Mouse (Mus musculus): ENCODE data around the gene Slc2a3.

The Slc2a3 gene

GRCm38 (mm10) chr6:122801301-122801800 lies at the start of gene Slc2a3:
Slc2a3 (minus strand) TSS chr6:122801640.
- peak; percentile 38 to 47 for DNase-seq (ENCODE audit: low spot score in 2 of 2)

- no peak for DNase-seq (ENCODE audit: low spot score in 2 of 2)
Measured at GRCm38 (mm10) chr6:122843759-122844158, 42.3 kb upstream of the Slc2a3 start.

- no peak for DNase-seq (ENCODE audit: low spot score in 2 of 2)
Measured at GRCm38 (mm10) chr6:122837539-122837938, 36.1 kb upstream of the Slc2a3 start.

- DNase-seq (ENCODE audit: low spot score in 2 of 2): no peak
Measured at GRCm38 (mm10) chr6:122836974-122837373, 35.5 kb upstream of the Slc2a3 start.

GRCm38 (mm10) chr6:122834365-122834764 lies 32.9 kb upstream of the Slc2a3 start:
- no peak for DNase-seq (ENCODE audit: low spot score in 2 of 2)

GRCm38 (mm10) chr6:122832880-122833279 lies 31.4 kb upstream of the Slc2a3 start:
- no peak for DNase-seq (ENCODE audit: low spot score in 2 of 2)

- no peak for DNase-seq (ENCODE audit: low spot score in 2 of 2)
Measured at GRCm38 (mm10) chr6:122828086-122828485, 26.6 kb upstream of the Slc2a3 start.

GRCm38 (mm10) chr6:122825923-122826742 lies 24.7 kb upstream of the Slc2a3 start:
- DNase-seq (ENCODE audit: low spot score in 2 of 2): peak; percentile 60 to 76

GRCm38 (mm10) chr6:122825166-122825565 lies 23.7 kb upstream of the Slc2a3 start:
- DNase-seq (ENCODE audit: low spot score in 2 of 2): no peak

- no peak for DNase-seq (ENCODE audit: low spot score in 2 of 2)
Measured at GRCm38 (mm10) chr6:122824086-122824485, 22.6 kb upstream of the Slc2a3 start.

- DNase-seq (ENCODE audit: low spot score in 2 of 2): no peak
Measured at GRCm38 (mm10) chr6:122821822-122822221, 20.4 kb upstream of the Slc2a3 start.

GRCm38 (mm10) chr6:122820799-122821650 lies 19.6 kb upstream of the Slc2a3 start:
- DNase-seq (ENCODE audit: low spot score in 2 of 2): no peak

GRCm38 (mm10) chr6:122820071-122820798 lies 18.8 kb upstream of the Slc2a3 start:
- DNase-seq (ENCODE audit: low spot score in 2 of 2): peak; percentile 44 to 46

- peak in 1 of 2 experiments; percentile 65 for DNase-seq (ENCODE audit: low spot score in 2 of 2)
Measured at GRCm38 (mm10) chr6:122819306-122820070, 18.0 kb upstream of the Slc2a3 start, which contains the start of gene Foxj2. Foxj2 (plus strand) TSS chr6:122819914.

GRCm38 (mm10) chr6:122813640-122814039 lies 12.2 kb upstream of the Slc2a3 start:
- no peak for DNase-seq (ENCODE audit: low spot score in 2 of 2)

GRCm38 (mm10) chr6:122812716-122813115 lies 11.3 kb upstream of the Slc2a3 start:
- no peak for DNase-seq (ENCODE audit: low spot score in 2 of 2)

- peak in 1 of 2 experiments; percentile 35 for DNase-seq (ENCODE audit: low spot score in 2 of 2)
Measured at GRCm38 (mm10) chr6:122811771-122812600, 10.5 kb upstream of the Slc2a3 start.

- peak; percentile 86 to 90 for DNase-seq (ENCODE audit: low spot score in 2 of 2)
Measured at GRCm38 (mm10) chr6:122811280-122811652, 9.8 kb upstream of the Slc2a3 start.

- DNase-seq (ENCODE audit: low spot score in 2 of 2): peak; percentile 96 to 98
Measured at GRCm38 (mm10) chr6:122810615-122811279, 9.3 kb upstream of the Slc2a3 start.

Data from frontal cortex, postnatal 10 days (tissue).